8 mouse cellular contexts compared by ENCODE assay signal in genomic region chrX:12225116-12225891, GRCm38 (mm10).
DNase-seq lines count a peak whose midpoint lies in the region; ATAC-seq lines count a peak whose summit lies in the region.

No protein-coding gene starts in this region.

- H3K9ac ChIP-seq in hindbrain, embryonic 16.5 days (ENCODE audit: low read depth, low read length) = peak overlapping the region; percentile 54; the same call in 1 of the 2 replicates

- 12% methylated on average over 19 of the region's 19 CpGs for WGBS in hindbrain, embryonic 16.5 days

- peak; percentile 36 for DNase-seq in embryo, embryonic 10 days (ENCODE audit: low spot score)
- DNase-seq in embryo, embryonic 9.5 days (ENCODE audit: extremely low spot score) = no peak
- DNase-seq in right cerebral cortex, adult 2 months (ENCODE audit: low spot score in 2 of 2) = peak; percentile 14 to 22
- no peak for DNase-seq in right cerebral cortex, postnatal 25 days
- peak; percentile 51 for DNase-seq in retina, embryonic 14.5 days (ENCODE audit: low spot score)
- no peak for DNase-seq in adrenal gland, postnatal 4 days (ENCODE audit: low spot score in 2 of 2)

- H3K36me3 ChIP-seq in hindbrain, embryonic 16.5 days (ENCODE audit: control insufficient read depth, insufficient read depth, low read length) = no peaks in the 10 kb centered on the region

- H3K4me3 ChIP-seq in hindbrain, embryonic 16.5 days (ENCODE audit: low read length) = peak overlapping the region; percentile 9; the same call in 1 of the 2 replicates

- no peaks in the 10 kb centered on the region for H3K9me3 ChIP-seq in hindbrain, embryonic 16.5 days (ENCODE audit: control insufficient read depth, low read length)

- H3K4me2 ChIP-seq in hindbrain, embryonic 16.5 days (ENCODE audit: low read length) = peak overlapping the region; percentile 47

- no peaks in the 10 kb centered on the region for H3K4me1 ChIP-seq in hindbrain, embryonic 16.5 days (ENCODE audit: control insufficient read depth, insufficient read depth, low read depth, low read length)

- ATAC-seq in hindbrain, embryonic 16.5 days = peak; percentile 73
- no peak for ATAC-seq in activated CD4-positive, CD25-positive, alpha-beta regulatory T cell, adult 4 months

- H3K27me3 ChIP-seq in hindbrain, embryonic 16.5 days (replicated peaks; ENCODE audit: control insufficient read depth, insufficient read depth, low read length) = no peaks in the 10 kb centered on the region

- no peak overlapping the region for H3K27ac ChIP-seq in hindbrain, embryonic 16.5 days (ENCODE audit: low read depth, low read length)

Comparison
In these comparisons a context has a peak if more than half of its experiments do, and no peak if none do; other contexts are left out.
1. DNase-seq: peak in embryo, embryonic 10 days (single experiment), right cerebral cortex, adult 2 months (2 of 2) and retina, embryonic 14.5 days (single experiment); none in embryo, embryonic 9.5 days (single experiment), right cerebral cortex, postnatal 25 days (single experiment) and adrenal gland, postnatal 4 days (0 of 2).